Mouse (Mus musculus) megakaryocyte, embryonic 14.5 days (primary cell): ENCODE measurements around the gene Pde4d. TPM values are rescaled to one million over a fixed set of nuclear protein-coding genes. Genes with fewer than 3 reads are reported as not detected.
"Not testable (repeated sequence)": the region's sequence is repeated elsewhere in the genome, so short reads cannot be mapped to it uniquely, and the experiment has no call there.

Source experiments
- H3K27me3 ChIP-seq: replicated peaks from 2 replicates; pipeline ENCODE3; 2012; ENCODE audit warnings: inconsistent platforms
- H3K36me3 ChIP-seq: replicated peaks from 2 replicates; pipeline ENCODE3; 2012; ENCODE audit warnings: low read length, inconsistent platforms, mixed read lengths
- H3K4me1 ChIP-seq: 2 replicates; pipeline ENCODE4 v1.6.1; 2012; ENCODE audit warnings: inconsistent platforms
- H3K4me3 ChIP-seq: replicated peaks from 2 replicates; pipeline ENCODE3; 2012; ENCODE audit warnings: moderate library complexity, mild to moderate bottlenecking, inconsistent platforms
- H3K9me3 ChIP-seq: 2 replicates; pipeline ENCODE4 v1.6.1; 2012; ENCODE audit warnings: inconsistent platforms
- FLI1 ChIP-seq: IDR thresholded peaks from 2 replicates; pipeline ENCODE4 v1.6.1; 2012; ENCODE audit warnings: low read length, inconsistent platforms, mixed read lengths
- GATA1 ChIP-seq: IDR thresholded peaks from 3 replicates; pipeline ENCODE4 v1.6.1; 2012; ENCODE audit warnings: mixed read lengths, low read length, inconsistent platforms, borderline replicate concordance
- polyA plus RNA-seq: library from polyadenylated mRNA; stranded (reverse); fragments of >175 nt; gene quantifications from 2 replicates; pipeline ENCODE4 v1.2.3, GENCODE M21; 2012; ENCODE audit warnings: low replicate concordance; ENCODE audit not compliant: insufficient read depth

The Pde4d gene
- polyA plus RNA-seq, 1 experiment: 2.8 TPM

DNA sequence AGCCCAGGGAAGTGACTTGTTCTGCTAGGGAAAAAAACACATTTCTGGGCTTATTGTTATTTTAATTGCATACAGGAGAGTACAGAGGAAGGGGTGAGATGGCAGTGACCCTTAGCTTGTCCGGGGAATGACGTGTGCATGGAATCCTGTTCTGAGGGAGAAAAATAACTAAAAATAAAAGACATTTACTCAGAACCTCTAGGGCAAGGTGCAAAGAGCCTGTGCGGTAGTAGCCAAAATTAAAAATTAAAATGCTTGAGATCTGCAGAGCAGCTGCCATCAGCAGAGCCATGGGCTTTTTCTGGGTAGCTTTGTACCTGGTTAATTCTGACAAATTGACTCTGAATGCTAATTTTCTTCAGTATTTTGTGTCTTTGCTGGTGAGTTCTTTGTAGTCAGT is 322.6 kb downstream of the Pde4d start:
- H3K36me3 ChIP-seq: no peaks in the 10 kb centered on the region
- H3K9me3 ChIP-seq: no peaks in the 10 kb centered on the region
- TF ChIP-seq GATA1 (no peak), FLI1 (no peak)
- H3K4me1 ChIP-seq: peaks cover 29% of the 10 kb centered on the region
- H3K4me3 ChIP-seq: no peak overlapping the region
- no peaks in the 10 kb centered on the region for H3K27me3 ChIP-seq

- Histone ChIP-seq H3K4me1 (peaks cover 34% of the 10 kb centered on the region), H3K4me3 (peak overlapping the region; percentile 86), H3K36me3 (no peaks in the 10 kb centered on the region), H3K9me3 (no peaks in the 10 kb centered on the region), H3K27me3 (no peaks in the 10 kb centered on the region)
- TF ChIP-seq FLI1: no peak
- TF ChIP-seq GATA1: no peak
Measured at GRCm38 (mm10) chr13:108774981-108775380, 325.2 kb downstream of the Pde4d start.

DNA sequence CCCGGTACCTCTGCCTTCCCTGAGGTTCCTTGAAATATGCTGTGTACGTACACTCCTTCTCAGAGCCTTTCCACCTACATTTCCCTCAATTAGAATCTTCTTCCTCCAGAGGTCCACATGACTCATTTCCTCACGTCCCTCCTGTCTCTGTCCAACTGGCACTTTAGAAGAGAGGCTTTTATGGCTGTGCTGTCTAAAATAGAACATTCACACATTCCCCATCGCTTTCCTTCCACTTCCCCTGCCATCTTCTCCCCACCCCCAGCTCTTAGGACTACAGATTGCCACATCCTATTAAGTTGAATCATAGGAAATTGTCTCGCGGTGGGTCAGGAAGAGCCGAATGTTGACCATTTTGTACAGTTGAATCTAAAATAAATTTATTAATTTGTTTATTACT is 326.1 kb downstream of the Pde4d start:
- H3K27me3 ChIP-seq: no peaks in the 10 kb centered on the region
- TF ChIP-seq FLI1: no peak
- no peak for TF ChIP-seq GATA1
- H3K36me3 ChIP-seq: no peaks in the 10 kb centered on the region
- peaks cover 34% of the 10 kb centered on the region for H3K4me1 ChIP-seq
- H3K9me3 ChIP-seq: no peaks in the 10 kb centered on the region
- H3K4me3 ChIP-seq: peak overlapping the region; percentile 86

- not testable (repeated sequence) for H3K4me3 ChIP-seq, H3K9me3 ChIP-seq, H3K4me1 ChIP-seq, H3K36me3 ChIP-seq, H3K27me3 ChIP-seq
Measured at GRCm38 (mm10) chr13:108797620-108798019, 347.9 kb downstream of the Pde4d start.

DNA sequence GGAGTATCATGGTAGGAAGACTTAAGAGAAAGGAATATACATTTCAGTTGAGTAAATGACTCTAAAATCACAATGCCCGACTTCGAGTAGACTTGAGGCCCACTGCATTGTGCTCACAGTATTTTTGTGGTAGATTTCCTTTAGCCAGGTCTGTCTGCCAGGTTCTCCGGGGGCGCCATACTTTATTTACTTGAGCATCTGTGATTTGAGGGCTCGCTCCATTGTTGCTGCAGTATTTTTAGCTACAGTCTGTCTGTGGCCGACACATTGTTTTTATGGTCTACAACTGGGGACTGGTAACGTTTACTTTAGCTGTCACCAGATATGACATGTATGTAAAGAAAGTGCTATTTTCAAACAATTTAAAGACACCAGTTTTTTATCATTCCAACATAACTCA is 359.4 kb downstream of the Pde4d start:
- H3K27me3 ChIP-seq: no peaks in the 10 kb centered on the region
- H3K4me3 ChIP-seq: no peak overlapping the region
- peaks cover 14% of the 10 kb centered on the region for H3K4me1 ChIP-seq
- no peaks in the 10 kb centered on the region for H3K9me3 ChIP-seq
- no peak for TF ChIP-seq FLI1
- no peak for TF ChIP-seq GATA1
- H3K36me3 ChIP-seq: no peaks in the 10 kb centered on the region

GRCm38 (mm10) chr13:108812956-108813355 is 363.2 kb downstream of the Pde4d start:
- H3K27me3 ChIP-seq: no peaks in the 10 kb centered on the region
- H3K4me1 ChIP-seq: peaks cover 14% of the 10 kb centered on the region
- no peaks in the 10 kb centered on the region for H3K9me3 ChIP-seq
- TF ChIP-seq GATA1: no peak
- no peak for TF ChIP-seq FLI1
- no peak overlapping the region for H3K4me3 ChIP-seq
- no peaks in the 10 kb centered on the region for H3K36me3 ChIP-seq

DNA sequence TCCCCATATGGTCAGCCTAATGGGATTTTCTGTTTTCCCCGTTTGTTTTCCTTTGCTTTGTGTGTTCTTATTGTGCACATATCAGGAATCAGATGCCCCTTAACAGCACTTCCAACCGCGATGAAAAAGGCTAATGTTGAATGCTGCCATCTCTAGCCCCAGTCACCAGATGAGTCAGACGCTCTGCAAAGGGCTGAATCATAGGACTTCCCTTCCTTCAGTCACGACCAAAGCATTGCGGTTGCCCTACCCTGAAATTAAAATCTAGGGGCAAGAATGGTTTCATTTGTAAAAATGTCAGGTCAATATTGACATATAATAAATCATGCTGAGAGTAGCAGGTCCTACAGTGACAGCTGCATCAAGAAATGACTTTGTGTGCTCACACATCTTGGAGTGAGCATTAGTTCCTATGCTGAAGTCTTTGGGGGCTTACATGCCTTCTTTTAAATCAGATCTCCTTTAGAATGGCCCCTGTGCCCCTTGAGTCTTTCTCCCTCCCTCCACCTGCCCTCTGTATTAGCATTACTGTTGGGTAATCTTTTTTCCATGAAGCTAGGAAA is 370.2 kb downstream of the Pde4d start:
- peaks cover 4% of the 10 kb centered on the region for H3K27me3 ChIP-seq
- H3K9me3 ChIP-seq: no peaks in the 10 kb centered on the region
- no peaks in the 10 kb centered on the region for H3K36me3 ChIP-seq
- no peak overlapping the region for H3K4me3 ChIP-seq
- TF ChIP-seq FLI1 (no peak), GATA1 (no peak)
- H3K4me1 ChIP-seq: peaks cover 6% of the 10 kb centered on the region; the same call in 1 of the 2 replicates

GRCm38 (mm10) chr13:108820487-108820886 is 370.7 kb downstream of the Pde4d start:
- no peaks in the 10 kb centered on the region for H3K36me3 ChIP-seq
- H3K9me3 ChIP-seq: no peaks in the 10 kb centered on the region
- no peak for TF ChIP-seq GATA1
- no peak for TF ChIP-seq FLI1
- H3K27me3 ChIP-seq: peaks cover 4% of the 10 kb centered on the region
- H3K4me3 ChIP-seq: no peak overlapping the region
- peaks cover 6% of the 10 kb centered on the region; the same call in 1 of the 2 replicates for H3K4me1 ChIP-seq

DNA sequence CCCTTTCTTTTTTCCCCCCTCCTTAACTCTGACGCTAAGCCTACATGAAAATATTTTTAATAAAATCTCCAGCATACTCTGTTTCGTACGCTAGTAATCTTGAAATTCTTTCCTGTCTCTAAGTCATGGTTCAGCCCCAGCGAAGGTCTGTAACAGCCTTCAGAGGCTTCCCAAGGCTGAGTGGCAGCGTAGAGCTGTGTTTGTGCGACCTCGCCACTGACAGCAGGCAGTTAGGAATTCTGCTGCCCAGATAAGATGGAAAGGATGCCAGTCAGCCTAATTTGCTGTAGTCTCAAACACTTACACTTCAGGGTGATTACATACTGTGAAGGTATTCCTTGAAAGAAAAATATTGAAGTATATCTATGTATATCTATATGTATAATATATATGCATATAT is 371.5 kb downstream of the Pde4d start:
- no peak for TF ChIP-seq FLI1
- TF ChIP-seq GATA1: no peak
- no peaks in the 10 kb centered on the region for H3K9me3 ChIP-seq
- peaks cover 4% of the 10 kb centered on the region for H3K27me3 ChIP-seq
- no peaks in the 10 kb centered on the region for H3K36me3 ChIP-seq
- H3K4me1 ChIP-seq: peaks cover 6% of the 10 kb centered on the region; the same call in 1 of the 2 replicates
- H3K4me3 ChIP-seq: no peak overlapping the region

- Histone ChIP-seq H3K4me1 (peaks cover 5% of the 10 kb centered on the region; the same call in 1 of the 2 replicates), H3K27me3 (peaks cover 4% of the 10 kb centered on the region), H3K9me3 (no peaks in the 10 kb centered on the region), H3K4me3 (no peak overlapping the region), H3K36me3 (no peaks in the 10 kb centered on the region)
- no peak for TF ChIP-seq FLI1
- no peak for TF ChIP-seq GATA1
Measured at GRCm38 (mm10) chr13:108824638-108825310, 375.0 kb downstream of the Pde4d start.
